Mouse (Mus musculus): ENCODE data around the gene Usp19.

GRCm38 (mm10) chr9:108474528-108474927 is 15.9 kb upstream of the Usp19 start:
- TF ChIP-seq POLR2A (IDR thresholded peaks at IDR 0.05; ENCODE audit: extremely low read depth, insufficient read depth, low read length) (no peak), CTCF (IDR thresholded peaks at IDR 0.05; ENCODE audit: extremely low read depth, insufficient read depth, low read length) (no peak)
